Mouse (Mus musculus) skeletal muscle tissue, adult 2 months (tissue): Measurements from ENCODE around the gene Gstt4.
"Not testable (repeated sequence)": the region's sequence is repeated elsewhere in the genome, so short reads cannot be mapped to it uniquely, and the experiment has no call there.

Experiments used
- DNase-seq: peaks from one replicate; pipeline ENCODE4 v3.0.0-alpha.2; 2012; ENCODE audit warnings: low read depth, low spot score

Gene Gstt4

DNA sequence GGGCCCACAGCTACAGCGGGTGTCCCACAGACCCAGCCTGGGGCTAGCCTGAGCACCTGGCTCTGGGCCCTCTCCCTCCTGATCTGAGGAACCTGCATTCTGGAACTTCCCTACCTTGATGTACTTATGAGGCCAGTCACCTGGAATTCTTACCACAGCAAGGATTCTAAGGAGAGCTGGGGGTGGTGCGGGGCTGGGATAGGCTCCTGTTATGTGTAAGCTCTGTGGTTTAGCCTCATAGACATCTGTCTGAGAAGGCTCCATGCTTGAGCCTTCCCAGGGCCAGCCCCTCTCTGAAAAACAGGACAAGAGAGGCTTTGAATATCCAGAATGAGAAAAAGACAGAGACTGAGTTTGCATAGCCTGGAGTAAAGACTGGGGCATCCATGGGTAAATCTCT is at the start of gene Gstt4:
Gene Gstt4, minus strand, starts transcription at position 101 of the 400 bp plus-strand sequence.
- no peak for DNase-seq

- no peak for DNase-seq
These were observed 39.2 kb upstream of the Gstt4 start for GRCm38 (mm10) chr10:75861587-75861986.

- no peak for DNase-seq
These were observed 38.4 kb upstream of the Gstt4 start for GRCm38 (mm10) chr10:75860746-75861145.

DNA sequence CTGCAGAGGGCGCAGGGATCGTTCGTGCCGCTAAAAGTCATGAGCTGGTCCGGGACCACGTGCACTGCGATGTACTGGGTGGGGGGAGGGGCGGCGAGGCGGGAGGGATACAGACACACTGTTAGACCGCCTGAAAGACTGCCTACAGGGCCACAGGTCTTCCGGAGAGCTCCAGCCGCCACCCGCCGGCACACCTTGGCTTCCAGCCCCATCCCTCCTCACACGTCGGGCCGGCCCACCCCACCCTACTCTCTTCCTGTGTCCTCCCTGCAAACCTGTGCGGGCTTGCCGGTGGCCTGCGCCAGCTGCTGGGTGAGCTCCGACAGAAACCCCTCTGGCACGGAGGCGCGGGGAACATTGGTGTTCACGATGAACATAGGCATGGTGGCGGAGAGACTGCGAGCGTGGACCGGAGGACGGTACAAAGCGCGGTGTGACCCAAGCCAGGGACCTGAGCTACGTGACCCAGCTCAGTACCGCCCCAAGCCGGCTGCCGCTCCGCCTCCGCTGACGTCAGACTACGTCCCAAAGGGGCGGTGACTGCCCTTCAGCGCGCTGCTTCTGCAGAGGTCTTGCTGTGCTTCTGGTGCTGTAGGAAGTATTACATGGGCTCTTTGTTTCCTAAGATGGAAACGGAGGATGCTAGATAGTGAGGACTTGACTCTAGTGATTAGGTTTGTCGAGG is 37.6 kb upstream of the Gstt4 start, which contains the start of gene Mif:
Gene Mif, minus strand, starts transcription at position 455 of the 685 bp plus-strand sequence.
- peak; percentile 84 for DNase-seq

DNA sequence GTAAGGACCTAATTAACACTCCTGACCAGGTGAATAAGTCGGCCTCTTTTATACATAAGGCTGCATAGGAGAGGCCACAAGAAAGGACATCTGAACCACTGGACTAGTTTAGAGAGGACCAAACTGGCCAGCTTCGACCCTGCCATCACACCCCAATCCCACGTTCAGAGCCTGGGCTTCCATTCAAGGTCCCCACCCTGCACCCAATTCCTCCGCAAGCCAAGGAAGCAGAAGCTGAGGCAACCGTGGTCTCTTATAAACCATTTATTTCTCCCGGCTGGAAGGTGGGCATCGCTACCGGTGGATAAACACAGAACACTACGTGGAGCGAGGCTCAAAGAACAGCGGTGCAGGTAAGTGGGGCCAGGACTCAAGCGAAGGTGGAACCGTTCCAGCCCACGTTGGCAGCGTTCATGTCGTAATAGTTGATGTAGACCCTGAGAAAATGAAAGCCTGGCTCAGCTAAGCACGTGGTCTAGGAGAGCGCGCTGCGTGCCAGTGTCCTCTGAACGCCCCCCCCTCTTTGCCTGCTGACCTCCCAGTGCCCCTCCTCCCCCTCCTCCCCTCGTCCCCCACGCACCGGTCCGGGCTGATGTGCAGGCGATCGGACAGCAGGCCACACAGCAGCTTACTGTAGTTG is 36.9 kb upstream of the Gstt4 start:
- DNase-seq: no peak

GRCm38 (mm10) chr10:75857598-75857997 is 35.3 kb upstream of the Gstt4 start:
- DNase-seq: no peak

- DNase-seq: no peak
These were observed 34.6 kb upstream of the Gstt4 start for GRCm38 (mm10) chr10:75856976-75857375.

DNA sequence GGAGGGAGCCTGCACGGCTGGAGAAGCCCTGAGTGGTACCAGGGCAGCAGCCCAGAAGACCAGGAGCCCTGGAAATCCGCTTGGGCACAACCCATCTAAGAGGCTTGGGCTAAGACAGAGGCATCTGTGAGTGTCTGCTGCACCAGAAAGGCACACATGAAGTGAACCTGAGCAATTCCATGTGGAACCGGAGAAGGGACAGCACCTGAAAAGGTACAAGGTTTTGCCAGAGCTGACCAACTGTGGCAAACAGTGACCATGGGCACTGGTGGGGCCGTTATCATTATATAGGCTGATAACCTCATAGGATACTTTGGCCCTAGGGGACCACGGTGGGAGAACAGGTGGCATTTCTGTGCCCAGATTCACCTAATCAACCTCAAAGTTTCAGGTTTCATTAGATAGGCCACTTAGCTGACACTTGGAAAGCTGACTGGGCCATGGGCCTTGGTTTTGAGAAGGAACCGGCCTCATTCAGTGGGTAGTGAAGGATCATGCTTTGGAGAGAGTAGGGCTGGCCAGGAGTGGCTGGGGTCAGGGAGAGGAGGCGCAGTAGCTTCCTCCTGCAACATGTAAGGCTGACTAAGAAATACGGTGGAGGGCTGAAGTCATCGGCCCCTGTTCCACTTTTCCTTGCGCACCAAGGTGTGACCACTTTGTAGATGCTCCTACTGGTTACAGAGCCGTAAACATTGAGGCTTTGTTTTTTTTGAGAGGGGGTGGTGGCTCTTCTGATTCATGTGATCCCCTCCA is 34.0 kb upstream of the Gstt4 start:
- no peak for DNase-seq

DNA sequence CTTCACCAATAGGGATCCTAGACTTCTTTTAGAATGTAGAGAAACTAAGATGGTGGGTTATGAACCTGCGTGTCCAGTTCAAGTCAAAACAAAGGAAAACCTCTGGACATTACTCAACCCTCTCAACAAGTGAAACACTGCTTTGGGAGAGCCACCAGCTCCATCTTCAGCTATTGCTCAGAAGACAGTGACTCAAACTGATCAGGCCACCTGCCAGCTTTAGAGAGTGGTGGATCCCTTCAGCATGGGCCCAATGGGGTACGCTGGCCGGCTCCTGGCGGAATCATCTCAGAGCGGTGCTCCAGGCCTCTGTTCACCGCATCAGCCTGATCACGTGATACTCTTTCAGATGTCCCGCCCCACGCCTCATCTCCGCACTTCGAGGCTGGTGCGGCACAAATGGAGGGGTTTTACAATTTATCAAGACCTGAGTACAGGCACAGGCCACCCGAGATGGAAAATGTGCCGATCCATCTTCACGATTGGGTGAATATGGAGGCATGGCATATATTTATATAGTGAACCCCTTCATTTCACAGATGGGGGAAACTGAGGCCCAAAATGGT is 33.2 kb upstream of the Gstt4 start:
- DNase-seq: no peak

GRCm38 (mm10) chr10:75854791-75855190 is 32.4 kb upstream of the Gstt4 start:
- no peak for DNase-seq

DNA sequence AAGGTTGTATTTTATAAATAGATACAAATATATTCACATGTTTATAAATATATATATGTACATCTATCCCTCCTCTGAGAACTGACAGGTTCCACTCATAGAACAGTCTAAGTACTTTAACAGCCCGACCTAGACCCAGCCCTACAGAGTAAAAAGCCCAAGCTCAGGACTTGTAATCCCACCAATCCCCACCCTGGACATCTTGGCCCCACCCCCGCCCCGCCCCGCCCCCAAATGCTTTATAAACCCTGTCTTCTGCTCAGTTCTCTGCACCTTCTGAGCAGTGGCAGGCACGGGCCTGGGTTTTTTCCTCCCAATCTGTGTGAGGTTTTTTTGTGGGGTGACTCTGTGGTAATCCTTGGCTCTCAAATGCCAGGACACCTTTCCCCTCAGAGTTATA is 31.8 kb upstream of the Gstt4 start:
- DNase-seq: no peak

- DNase-seq: peak; percentile 66
These were observed 31.1 kb upstream of the Gstt4 start for GRCm38 (mm10) chr10:75853452-75853851.

- DNase-seq: no peak
These were observed 30.3 kb upstream of the Gstt4 start for GRCm38 (mm10) chr10:75852539-75853125.

- no peak for DNase-seq
These were observed 29.3 kb upstream of the Gstt4 start for GRCm38 (mm10) chr10:75851681-75852080.

DNA sequence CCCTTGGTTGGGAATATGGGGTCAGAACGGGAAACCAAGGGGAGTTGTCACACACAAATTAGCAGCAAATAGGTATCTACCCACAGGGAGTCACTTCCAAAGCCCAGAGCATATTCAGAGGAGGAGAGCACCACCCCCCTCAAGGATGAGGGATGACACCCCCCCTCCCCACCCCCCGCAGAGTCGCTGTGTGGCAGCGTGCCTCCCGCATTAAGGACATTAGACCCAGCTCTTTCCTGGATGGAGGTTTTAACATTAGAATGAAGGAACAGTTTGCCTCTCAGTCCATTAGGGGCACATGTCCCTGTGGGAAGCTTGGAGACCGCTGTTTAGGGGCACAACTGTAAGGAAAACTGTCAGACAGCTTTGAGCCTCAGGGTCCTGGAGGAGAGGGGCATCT is 28.7 kb upstream of the Gstt4 start:
- DNase-seq: no peak

DNA sequence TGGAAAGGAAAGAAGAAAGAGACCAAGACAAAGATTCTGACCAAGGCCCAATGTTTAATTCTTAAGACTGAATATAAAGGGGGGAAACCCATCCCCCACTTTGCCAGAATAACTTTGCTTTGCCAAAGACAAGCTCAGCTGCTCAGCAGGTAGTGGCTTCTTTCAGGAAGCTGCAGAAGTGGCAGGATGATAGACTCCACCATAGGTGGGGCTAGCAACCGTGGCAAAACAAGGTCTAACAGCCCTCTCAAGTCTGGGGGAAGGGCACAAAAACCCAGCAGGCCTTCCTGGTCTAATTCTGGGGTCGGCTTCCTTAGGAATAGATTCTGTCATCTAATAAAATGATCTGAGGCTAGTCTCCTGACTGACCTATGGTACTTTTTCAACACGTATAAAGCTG is 26.0 kb upstream of the Gstt4 start:
- no peak for DNase-seq

GRCm38 (mm10) chr10:75845306-75845930 is 23.1 kb upstream of the Gstt4 start:
- DNase-seq: no peak

- DNase-seq: no peak
These were observed 22.5 kb upstream of the Gstt4 start for GRCm38 (mm10) chr10:75844800-75845199.

DNA sequence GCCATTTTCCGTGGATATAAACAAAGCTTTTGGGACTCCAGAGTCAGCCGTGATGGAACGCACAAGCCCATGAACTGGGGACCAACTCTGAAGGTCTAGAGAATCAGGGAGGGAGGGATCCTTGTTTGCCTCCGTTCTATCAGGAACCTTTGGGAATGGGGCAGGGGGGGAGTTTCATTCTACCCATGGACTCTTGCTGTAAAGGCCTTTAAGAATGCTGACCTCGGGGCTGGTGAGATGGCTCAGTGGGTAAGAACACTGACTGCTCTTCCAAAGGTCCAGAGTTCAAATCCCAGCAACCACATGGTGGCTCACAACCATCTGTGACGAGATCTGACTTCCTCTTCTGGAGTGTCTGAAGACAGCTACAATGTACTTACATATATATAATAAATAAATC is 21.6 kb upstream of the Gstt4 start:
- not testable (repeated sequence) for DNase-seq

DNA sequence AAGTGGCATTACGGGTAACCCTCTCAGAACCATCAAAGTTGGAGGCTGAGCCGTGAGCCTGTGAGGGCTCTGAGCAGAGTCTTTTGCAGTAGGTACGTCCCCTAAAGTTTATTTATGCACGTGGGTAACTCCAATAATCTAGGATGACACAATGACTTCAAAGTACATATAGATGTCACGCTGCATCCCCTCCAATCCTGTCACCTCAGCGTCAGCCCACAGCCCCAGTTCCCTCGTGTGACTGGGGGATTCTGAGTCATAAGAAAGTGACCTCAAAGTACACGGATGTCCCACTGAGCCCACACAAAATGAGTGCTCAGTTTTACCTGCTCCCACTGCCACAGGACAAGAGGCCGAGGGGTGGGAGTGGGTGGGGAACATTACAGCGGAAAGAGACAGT is 16.7 kb upstream of the Gstt4 start:
- DNase-seq: no peak

DNA sequence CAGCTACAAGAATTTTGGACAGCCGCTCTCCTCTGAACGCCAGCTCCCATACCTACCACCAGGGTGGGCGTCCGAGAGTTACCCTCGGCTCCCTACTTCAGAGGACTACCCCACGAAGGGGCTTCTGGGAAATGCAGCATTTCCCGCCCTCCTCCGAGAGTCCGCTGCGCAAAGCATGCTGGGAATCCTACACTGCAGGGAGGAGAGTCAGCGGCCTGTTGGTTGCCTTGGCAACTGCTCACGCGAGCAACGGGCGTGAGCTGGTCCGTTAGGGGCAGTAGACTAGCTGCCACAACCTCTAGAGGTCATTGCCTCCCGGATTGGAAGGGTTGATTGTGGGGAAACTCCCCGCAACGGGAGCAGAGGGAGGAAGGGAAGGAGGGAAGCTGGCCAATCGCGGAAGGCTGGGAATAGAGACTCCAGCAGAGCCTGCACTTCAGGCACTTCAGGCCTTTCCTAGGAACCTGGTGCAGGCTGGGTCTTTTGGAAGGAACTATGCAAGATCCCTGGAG is 15.0 kb upstream of the Gstt4 start, which contains the start of gene Gstt2:
Gene Gstt2, minus strand, starts transcription at position 177 of the 512 bp plus-strand sequence.
- DNase-seq: peak; percentile 96
